Mouse (Mus musculus): ENCODE measurements around the gene Nav3. TPM values are rescaled to one million over a fixed set of nuclear protein-coding genes. Genes with fewer than 3 reads are reported as not detected.

Gene Nav3
- polyA plus RNA-seq, 1 experiment from 2014 or later: 0.07 TPM

GRCm38 (mm10) chr10:110270561-110270960, 185.4 kb downstream of the Nav3 start:
- Histone ChIP-seq H3K4me3 (ENCODE audit: low read depth, low read length) (no peak overlapping the region), H3K9ac (ENCODE audit: low read depth, low read length) (no peak overlapping the region), H3K9me3 (replicated peaks; ENCODE audit: control insufficient read depth, low read length) (no peaks in the 10 kb centered on the region), H3K27ac (ENCODE audit: low read length) (no peak overlapping the region), H3K4me2 (ENCODE audit: low read depth, low read length) (no peak overlapping the region), H3K36me3 (ENCODE audit: control insufficient read depth, insufficient read depth) (no peaks in the 10 kb centered on the region), H3K4me1 (ENCODE audit: control insufficient read depth, low read depth, low read length) (no peaks in the 10 kb centered on the region), H3K27me3 (ENCODE audit: control insufficient read depth, insufficient read depth, low read depth, low read length) (no peaks in the 10 kb centered on the region)
- no peak for ATAC-seq (ENCODE audit: low read depth)
- 56% methylated on average over 1 of the region's 1 CpGs for WGBS (ENCODE audit: insufficient replicate concordance)

GRCm38 (mm10) chr10:110242128-110242561, 213.9 kb downstream of the Nav3 start:
- 70% methylated on average over 3 of the region's 3 CpGs for WGBS (ENCODE audit: insufficient replicate concordance)

GRCm38 (mm10) chr10:110240667-110241066, 215.3 kb downstream of the Nav3 start:
- H3K9ac ChIP-seq (ENCODE audit: low read depth, low read length): no peak overlapping the region
- no peak overlapping the region for H3K4me2 ChIP-seq (ENCODE audit: low read depth, low read length)
- no peaks in the 10 kb centered on the region for H3K9me3 ChIP-seq (replicated peaks; ENCODE audit: control insufficient read depth, low read length)
- no peaks in the 10 kb centered on the region for H3K4me1 ChIP-seq (ENCODE audit: control insufficient read depth, low read depth, low read length)
- H3K27ac ChIP-seq (ENCODE audit: low read length): no peak overlapping the region
- ATAC-seq (ENCODE audit: low read depth): no peak
- 52% methylated on average over 3 of the region's 3 CpGs for WGBS (ENCODE audit: insufficient replicate concordance)
- H3K27me3 ChIP-seq (ENCODE audit: control insufficient read depth, insufficient read depth, low read depth, low read length): no peaks in the 10 kb centered on the region
- H3K4me3 ChIP-seq (ENCODE audit: low read depth, low read length): no peak overlapping the region
- no peaks in the 10 kb centered on the region for H3K36me3 ChIP-seq (ENCODE audit: control insufficient read depth, insufficient read depth)

More at GRCm38 (mm10) chr10:110242128-110242561, 213.9 kb downstream of the Nav3 start:
- H3K27ac ChIP-seq (ENCODE audit: low read length): no peak overlapping the region
- H3K4me1 ChIP-seq (ENCODE audit: control insufficient read depth, low read depth, low read length): no peaks in the 10 kb centered on the region
- H3K27me3 ChIP-seq (ENCODE audit: control insufficient read depth, insufficient read depth, low read depth, low read length): no peaks in the 10 kb centered on the region
- no peak overlapping the region for H3K4me2 ChIP-seq (ENCODE audit: low read depth, low read length)
- H3K4me3 ChIP-seq (ENCODE audit: low read depth, low read length): no peak overlapping the region
- no peak overlapping the region for H3K9ac ChIP-seq (ENCODE audit: low read depth, low read length)
- no peaks in the 10 kb centered on the region for H3K9me3 ChIP-seq (replicated peaks; ENCODE audit: control insufficient read depth, low read length)
- no peaks in the 10 kb centered on the region for H3K36me3 ChIP-seq (ENCODE audit: control insufficient read depth, insufficient read depth)
- no peak for ATAC-seq (ENCODE audit: low read depth)

- H3K27ac ChIP-seq (ENCODE audit: low read length): no peak overlapping the region
- H3K4me1 ChIP-seq (ENCODE audit: control insufficient read depth, low read depth, low read length): no peaks in the 10 kb centered on the region
- H3K9me3 ChIP-seq (replicated peaks; ENCODE audit: control insufficient read depth, low read length): no peaks in the 10 kb centered on the region
- no peak overlapping the region for H3K4me2 ChIP-seq (ENCODE audit: low read depth, low read length)
- no peak overlapping the region for H3K9ac ChIP-seq (ENCODE audit: low read depth, low read length)
- 53% methylated on average over 6 of the region's 6 CpGs for WGBS (ENCODE audit: insufficient replicate concordance)
- ATAC-seq (ENCODE audit: low read depth): no peak
- H3K36me3 ChIP-seq (ENCODE audit: control insufficient read depth, insufficient read depth): no peaks in the 10 kb centered on the region
- no peaks in the 10 kb centered on the region for H3K27me3 ChIP-seq (ENCODE audit: control insufficient read depth, insufficient read depth, low read depth, low read length)
- no peak overlapping the region for H3K4me3 ChIP-seq (ENCODE audit: low read depth, low read length)
These were observed 222.6 kb downstream of the Nav3 start for GRCm38 (mm10) chr10:110233307-110233930.

- H3K36me3 ChIP-seq (ENCODE audit: control insufficient read depth, insufficient read depth): no peaks in the 10 kb centered on the region
- H3K4me3 ChIP-seq (ENCODE audit: low read depth, low read length): no peak overlapping the region
- no peak overlapping the region for H3K27ac ChIP-seq (ENCODE audit: low read length)
- no peaks in the 10 kb centered on the region for H3K27me3 ChIP-seq (ENCODE audit: control insufficient read depth, insufficient read depth, low read depth, low read length)
- H3K9ac ChIP-seq (ENCODE audit: low read depth, low read length): no peak overlapping the region
- no peaks in the 10 kb centered on the region for H3K9me3 ChIP-seq (replicated peaks; ENCODE audit: control insufficient read depth, low read length)
- H3K4me1 ChIP-seq (ENCODE audit: control insufficient read depth, low read depth, low read length): no peaks in the 10 kb centered on the region
- no peak for ATAC-seq (ENCODE audit: low read depth)
- WGBS (ENCODE audit: insufficient replicate concordance): 56% methylated on average over 5 of the region's 5 CpGs
- H3K4me2 ChIP-seq (ENCODE audit: low read depth, low read length): no peak overlapping the region
These were observed 249.6 kb downstream of the Nav3 start for GRCm38 (mm10) chr10:110206411-110206810.

GRCm38 (mm10) chr10:110204121-110204697, 251.8 kb downstream of the Nav3 start:
- H3K36me3 ChIP-seq (ENCODE audit: control insufficient read depth, insufficient read depth): no peaks in the 10 kb centered on the region
- no peak overlapping the region for H3K4me3 ChIP-seq (ENCODE audit: low read depth, low read length)
- H3K27me3 ChIP-seq (ENCODE audit: control insufficient read depth, insufficient read depth, low read depth, low read length): no peaks in the 10 kb centered on the region
- H3K4me1 ChIP-seq (ENCODE audit: control insufficient read depth, low read depth, low read length): no peaks in the 10 kb centered on the region
- 73% methylated on average over 5 of the region's 5 CpGs for WGBS (ENCODE audit: insufficient replicate concordance)
- H3K9ac ChIP-seq (ENCODE audit: low read depth, low read length): no peak overlapping the region
- H3K4me2 ChIP-seq (ENCODE audit: low read depth, low read length): no peak overlapping the region
- no peak for ATAC-seq (ENCODE audit: low read depth)
- no peak overlapping the region for H3K27ac ChIP-seq (ENCODE audit: low read length)
- no peaks in the 10 kb centered on the region for H3K9me3 ChIP-seq (replicated peaks; ENCODE audit: control insufficient read depth, low read length)

- Histone ChIP-seq H3K4me3 (ENCODE audit: low read depth, low read length) (no peak overlapping the region), H3K9ac (ENCODE audit: low read depth, low read length) (no peak overlapping the region), H3K4me2 (ENCODE audit: low read depth, low read length) (no peak overlapping the region), H3K27me3 (ENCODE audit: control insufficient read depth, insufficient read depth, low read depth, low read length) (no peaks in the 10 kb centered on the region), H3K36me3 (ENCODE audit: control insufficient read depth, insufficient read depth) (no peaks in the 10 kb centered on the region), H3K4me1 (ENCODE audit: control insufficient read depth, low read depth, low read length) (no peaks in the 10 kb centered on the region), H3K27ac (ENCODE audit: low read length) (no peak overlapping the region), H3K9me3 (replicated peaks; ENCODE audit: control insufficient read depth, low read length) (no peaks in the 10 kb centered on the region)
- no peak for ATAC-seq (ENCODE audit: low read depth)
- WGBS (ENCODE audit: insufficient replicate concordance): 43% methylated on average over 4 of the region's 4 CpGs
These were observed 263.1 kb downstream of the Nav3 start for GRCm38 (mm10) chr10:110192881-110193280.

- Histone ChIP-seq H3K27ac (ENCODE audit: low read length) (no peak overlapping the region), H3K9me3 (replicated peaks; ENCODE audit: control insufficient read depth, low read length) (no peaks in the 10 kb centered on the region), H3K4me3 (ENCODE audit: low read depth, low read length) (no peak overlapping the region), H3K36me3 (ENCODE audit: control insufficient read depth, insufficient read depth) (no peaks in the 10 kb centered on the region), H3K27me3 (ENCODE audit: control insufficient read depth, insufficient read depth, low read depth, low read length) (no peaks in the 10 kb centered on the region), H3K9ac (ENCODE audit: low read depth, low read length) (no peak overlapping the region), H3K4me2 (ENCODE audit: low read depth, low read length) (no peak overlapping the region), H3K4me1 (ENCODE audit: control insufficient read depth, low read depth, low read length) (no peaks in the 10 kb centered on the region)
- ATAC-seq (ENCODE audit: low read depth): no peak
- 50% methylated on average over 7 of the region's 7 CpGs for WGBS (ENCODE audit: insufficient replicate concordance)
These were observed 263.8 kb downstream of the Nav3 start for GRCm38 (mm10) chr10:110192026-110192805.

GRCm38 (mm10) chr10:110186242-110186641, 269.8 kb downstream of the Nav3 start:
- H3K9ac ChIP-seq (ENCODE audit: low read depth, low read length): no peak overlapping the region
- H3K27me3 ChIP-seq (ENCODE audit: control insufficient read depth, insufficient read depth, low read depth, low read length): no peaks in the 10 kb centered on the region
- H3K27ac ChIP-seq (ENCODE audit: low read length): no peak overlapping the region
- no peak for ATAC-seq (ENCODE audit: low read depth)
- WGBS (ENCODE audit: insufficient replicate concordance): 44% methylated on average over 1 of the region's 1 CpGs
- no peaks in the 10 kb centered on the region for H3K9me3 ChIP-seq (replicated peaks; ENCODE audit: control insufficient read depth, low read length)
- H3K36me3 ChIP-seq (ENCODE audit: control insufficient read depth, insufficient read depth): no peaks in the 10 kb centered on the region
- no peak overlapping the region for H3K4me2 ChIP-seq (ENCODE audit: low read depth, low read length)
- no peaks in the 10 kb centered on the region for H3K4me1 ChIP-seq (ENCODE audit: control insufficient read depth, low read depth, low read length)
- H3K4me3 ChIP-seq (ENCODE audit: low read depth, low read length): no peak overlapping the region

Measured in liver, embryonic 16.5 days (tissue).